Mouse (Mus musculus) hindbrain, embryonic 12.5 days (tissue): Measurements from ENCODE around the gene E130116L18Rik. TPM values are rescaled to one million over a fixed set of nuclear protein-coding genes. Genes with fewer than 3 reads are reported as not detected.
A peak's percentile ranks its signal among the peaks of the same experiment; 100 is the strongest.

Experiments
- ATAC-seq: fragments of 200-750 bp; cut with Nextera tagmentation; 2 replicates; pipeline ENCODE4 v1.8.0; 2017; ENCODE audit warnings: moderate TSS enrichment; ENCODE audit not compliant: low FRiP score
- H3K27ac ChIP-seq: fragments of 300-500 bp; sonication (generic); 2 replicates; pipeline ENCODE4 v1.5.1; 2016; ENCODE audit warnings: mild to moderate bottlenecking
- H3K27me3 ChIP-seq: fragments of 300-500 bp; sonication (generic); 2 replicates; pipeline ENCODE4 v1.6.1; 2016; ENCODE audit warnings: mild to moderate bottlenecking
- H3K36me3 ChIP-seq: fragments of 300-500 bp; sonication (generic); 2 replicates; pipeline ENCODE4 v1.6.1; 2016; ENCODE audit warnings: mild to moderate bottlenecking
- H3K4me1 ChIP-seq: fragments of 300-500 bp; sonication (generic); 2 replicates; pipeline ENCODE4 v1.6.1; 2016
- H3K4me2 ChIP-seq: fragments of 300-500 bp; sonication (generic); replicated peaks from 2 replicates; pipeline ENCODE4 v1.6.1; 2016; ENCODE audit warnings: mild to moderate bottlenecking
- H3K4me3 ChIP-seq: fragments of 300-500 bp; sonication (generic); 2 replicates; pipeline ENCODE4 v1.5.1; 2016; ENCODE audit warnings: mild to moderate bottlenecking
- H3K9ac ChIP-seq: fragments of 300-500 bp; sonication (generic); 2 replicates; pipeline ENCODE4 v1.6.1; 2016; ENCODE audit warnings: mild to moderate bottlenecking, moderate library complexity
- H3K9me3 ChIP-seq: fragments of 300-500 bp; sonication (generic); replicated peaks from 2 replicates; pipeline ENCODE4 v1.6.1; 2016; ENCODE audit warnings: mild to moderate bottlenecking
- WGBS: fragments of 180-500 bp; shearing (Covaris S2); methylation state at CpG from one replicate; pipeline ENCODE4 v1.1.7; 2016; 5-methylcytosine and 5-hydroxymethylcytosine counted together
- polyA plus RNA-seq: library from polyadenylated mRNA; unstranded; fragments of >200 nt; fragmentation: Nextera tagmentation; extraction: Ambion mirVana; gene quantifications from 2 replicates; pipeline ENCODE4 v1.2.1, GENCODE M21; 2016

E130116L18Rik gene
- not detected in 2 replicates for polyA plus RNA-seq

DNA sequence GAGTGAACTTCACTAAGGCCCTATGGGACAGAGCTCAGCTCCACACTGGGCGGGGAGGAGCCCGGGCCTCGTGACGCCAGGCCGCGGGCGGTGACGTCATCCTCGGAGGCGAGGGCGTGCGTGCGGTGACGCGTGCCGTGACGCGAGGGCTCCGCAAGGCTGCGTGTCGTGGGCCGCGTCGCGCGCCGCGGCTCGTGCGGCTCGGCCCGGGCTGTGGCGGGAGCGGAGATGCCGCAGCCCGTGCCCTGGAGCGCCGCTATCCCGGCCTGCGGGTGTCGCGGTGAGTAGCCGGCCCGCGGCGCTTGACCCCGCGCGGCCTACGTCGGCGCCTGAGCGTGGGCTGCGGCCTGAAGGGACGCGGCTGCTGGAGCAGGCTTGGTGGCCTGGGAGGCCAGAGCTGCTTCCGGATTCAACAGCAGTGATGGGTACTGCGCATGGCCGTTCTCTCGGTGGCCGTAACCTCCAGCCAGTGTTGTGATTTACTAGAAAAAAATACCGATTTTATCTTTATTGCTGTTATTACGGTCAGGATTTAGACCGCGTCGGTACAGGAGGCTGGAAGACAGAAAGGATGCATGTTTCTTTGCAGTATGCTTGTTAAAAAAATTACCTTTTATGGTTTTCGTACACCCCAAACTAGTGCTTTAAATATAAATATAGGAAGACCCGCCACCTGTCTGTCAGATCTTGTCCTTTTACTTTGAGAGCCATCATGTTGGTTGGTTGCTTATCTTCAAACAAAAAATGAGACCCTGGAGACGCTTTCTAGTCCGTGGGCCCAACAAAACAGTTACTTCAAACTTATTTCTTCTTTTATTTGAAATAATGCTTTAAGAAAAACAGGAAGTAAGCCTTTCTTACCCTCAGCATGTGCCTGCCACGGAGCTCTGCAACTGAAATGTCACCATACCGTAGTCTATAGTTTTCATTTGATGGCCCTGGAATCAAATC is at the start of gene E130116L18Rik:
Gene E130116L18Rik, minus strand, starts transcription at position 402 of the 951 bp plus-strand sequence.
- peak within 1 kb of the TSS; percentile 85 for H3K27ac ChIP-seq
- 5% methylated on average over 72 of the region's 72 CpGs for WGBS
- no peaks in the 10 kb centered on the region for H3K27me3 ChIP-seq

DNA sequence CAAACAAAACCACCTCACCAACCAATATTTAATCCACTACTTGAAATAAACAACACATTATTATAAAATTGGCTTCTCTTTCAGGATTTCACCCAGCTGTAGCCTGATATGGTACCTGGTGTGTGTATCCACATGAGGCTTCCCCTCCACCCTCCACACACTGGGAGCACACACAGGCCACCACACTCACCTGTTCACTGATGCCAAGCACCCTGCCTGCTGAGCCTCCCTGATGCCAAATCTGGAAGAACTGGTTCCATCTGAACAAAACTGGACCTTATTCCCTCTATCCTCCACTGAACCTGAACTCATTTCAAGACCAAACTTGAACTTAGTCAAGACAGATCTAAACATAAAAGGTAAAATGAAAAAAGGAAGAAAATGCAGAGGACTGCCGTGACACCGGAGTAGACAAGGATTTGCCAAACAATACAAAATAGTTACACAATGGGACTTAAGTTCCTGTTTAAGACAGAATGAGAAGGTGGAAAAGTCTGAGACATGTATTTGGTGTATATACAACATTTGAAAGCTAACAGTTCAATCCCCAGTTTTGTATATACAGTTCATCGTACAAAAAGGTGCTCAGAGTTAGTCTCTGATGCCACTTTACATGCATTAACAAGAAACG is 45.4 kb upstream of the E130116L18Rik start:
- Histone ChIP-seq H3K27ac (no peak overlapping the region), H3K9me3 (no peaks in the 10 kb centered on the region), H3K27me3 (no peaks in the 10 kb centered on the region), H3K4me2 (no peak overlapping the region), H3K36me3 (peaks cover 69% of the 10 kb centered on the region), H3K4me1 (no peaks in the 10 kb centered on the region), H3K4me3 (no peak overlapping the region), H3K9ac (no peak overlapping the region)
- WGBS, result 95% methylated on average over 4 of the region's 4 CpGs
- no peak for ATAC-seq

More for the DNA sequence above, at the start of gene E130116L18Rik:
- Histone ChIP-seq H3K4me2 (peak within 1 kb of the TSS; percentile 58), H3K9me3 (no peaks in the 10 kb centered on the region), H3K36me3 (no peaks in the 10 kb centered on the region), H3K9ac (peak within 1 kb of the TSS; percentile 88), H3K4me3 (peak within 1 kb of the TSS; percentile 80), H3K4me1 (peaks cover 9% of the 10 kb centered on the region)
- peak; percentile 97 for ATAC-seq

DNA sequence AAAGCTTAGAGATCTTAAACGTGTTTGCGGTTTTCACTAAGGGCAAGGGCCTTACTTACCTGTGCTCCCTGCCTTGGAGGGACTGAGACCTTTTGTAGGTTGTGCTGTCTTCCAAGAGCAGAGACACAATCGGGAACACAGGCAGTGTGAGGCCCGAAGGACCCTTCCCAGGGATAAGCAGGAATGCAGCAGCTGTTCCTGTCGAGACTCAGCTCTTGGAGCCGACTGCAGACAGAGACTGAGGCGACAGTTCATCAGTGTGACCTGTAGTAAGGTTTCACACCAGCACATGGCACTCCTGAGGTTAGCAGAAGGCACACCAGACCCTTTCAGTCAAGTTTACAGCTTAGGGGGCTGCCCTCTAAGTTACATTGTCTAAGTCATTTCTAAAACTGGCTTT is 39.3 kb upstream of the E130116L18Rik start:
- Histone ChIP-seq H3K4me1 (no peaks in the 10 kb centered on the region), H3K9me3 (no peaks in the 10 kb centered on the region), H3K36me3 (peaks cover 74% of the 10 kb centered on the region), H3K4me2 (no peak overlapping the region), H3K27me3 (no peaks in the 10 kb centered on the region), H3K9ac (no peak overlapping the region), H3K4me3 (no peak overlapping the region), H3K27ac (no peak overlapping the region)
- ATAC-seq, result no peak
- 85% methylated on average over 7 of the region's 7 CpGs for WGBS

DNA sequence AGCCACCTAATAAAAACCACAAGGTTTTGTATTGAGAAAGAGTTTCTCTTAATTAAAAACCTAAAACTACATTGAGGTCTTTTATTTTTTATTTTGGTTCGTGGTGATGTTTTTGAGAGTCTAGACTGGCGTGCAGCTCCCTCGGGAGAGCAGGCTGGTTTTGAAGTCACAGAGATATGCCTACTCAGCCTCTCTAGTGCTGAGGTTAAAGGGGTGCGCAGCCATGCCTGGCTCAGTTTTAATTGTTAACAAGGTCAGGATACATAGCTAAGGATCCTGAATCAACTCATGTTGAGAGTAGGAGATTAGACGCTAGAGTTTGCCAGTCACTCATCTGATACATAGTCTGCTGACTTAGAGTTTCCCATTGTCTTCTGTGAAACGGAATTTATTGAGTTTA is 38.5 kb upstream of the E130116L18Rik start:
- Histone ChIP-seq H3K9me3 (no peaks in the 10 kb centered on the region), H3K4me1 (no peaks in the 10 kb centered on the region), H3K27me3 (no peaks in the 10 kb centered on the region), H3K27ac (no peak overlapping the region), H3K36me3 (peaks cover 76% of the 10 kb centered on the region), H3K4me3 (no peak overlapping the region), H3K4me2 (no peak overlapping the region), H3K9ac (no peak overlapping the region)
- 88% methylated on average over 6 of the region's 6 CpGs for WGBS
- ATAC-seq, result no peak

DNA sequence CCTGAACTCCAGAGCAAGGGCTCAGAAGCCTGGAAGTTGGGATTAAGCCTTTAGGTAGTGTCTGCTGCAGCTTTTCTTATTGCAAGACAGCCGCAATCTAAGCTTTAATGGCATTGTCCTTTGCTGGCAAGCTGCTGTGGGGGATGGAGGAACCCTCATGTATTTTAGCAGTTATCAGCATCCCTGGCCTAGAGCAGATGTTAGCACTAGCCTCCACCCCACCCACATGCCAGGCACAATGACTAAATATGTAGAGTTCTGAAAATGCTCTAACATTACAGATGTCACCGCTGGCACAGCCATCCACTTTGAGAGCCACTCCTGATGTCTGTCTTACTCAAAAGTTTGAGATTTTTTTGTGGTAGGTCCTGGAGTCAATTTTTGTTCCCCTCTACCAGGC is 33.7 kb upstream of the E130116L18Rik start:
- Histone ChIP-seq H3K36me3 (peaks cover 73% of the 10 kb centered on the region), H3K4me3 (no peak overlapping the region), H3K27ac (no peak overlapping the region), H3K9ac (no peak overlapping the region), H3K9me3 (no peaks in the 10 kb centered on the region), H3K4me2 (no peak overlapping the region), H3K4me1 (no peaks in the 10 kb centered on the region), H3K27me3 (no peaks in the 10 kb centered on the region)
- 94% methylated on average over 2 of the region's 2 CpGs for WGBS
- ATAC-seq, result no peak

DNA sequence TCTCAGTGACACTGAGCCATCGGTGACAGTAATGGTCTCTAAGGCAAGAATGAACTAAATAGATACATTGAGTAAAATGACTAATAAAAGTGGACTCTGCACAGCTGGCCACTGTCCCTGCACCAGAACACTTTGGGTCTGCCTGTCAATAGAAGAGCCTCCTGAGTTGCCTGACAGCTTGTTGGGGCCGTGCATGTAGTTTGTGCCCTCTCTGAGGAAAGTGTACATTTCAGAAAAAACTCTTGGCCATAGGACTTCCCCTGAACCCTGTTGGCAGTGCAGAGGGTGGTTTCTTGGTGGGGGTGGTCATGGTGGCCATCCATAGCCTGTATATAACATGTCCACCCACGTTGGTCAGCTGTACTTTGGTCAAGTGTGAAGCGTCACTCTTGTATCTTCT is 31.5 kb upstream of the E130116L18Rik start:
- Histone ChIP-seq H3K4me2 (no peak overlapping the region), H3K36me3 (peaks cover 85% of the 10 kb centered on the region), H3K27me3 (no peaks in the 10 kb centered on the region), H3K9me3 (no peaks in the 10 kb centered on the region), H3K4me3 (no peak overlapping the region), H3K4me1 (no peaks in the 10 kb centered on the region), H3K27ac (no peak overlapping the region), H3K9ac (no peak overlapping the region)
- 94% methylated on average over 4 of the region's 4 CpGs for WGBS
- ATAC-seq, result no peak

DNA sequence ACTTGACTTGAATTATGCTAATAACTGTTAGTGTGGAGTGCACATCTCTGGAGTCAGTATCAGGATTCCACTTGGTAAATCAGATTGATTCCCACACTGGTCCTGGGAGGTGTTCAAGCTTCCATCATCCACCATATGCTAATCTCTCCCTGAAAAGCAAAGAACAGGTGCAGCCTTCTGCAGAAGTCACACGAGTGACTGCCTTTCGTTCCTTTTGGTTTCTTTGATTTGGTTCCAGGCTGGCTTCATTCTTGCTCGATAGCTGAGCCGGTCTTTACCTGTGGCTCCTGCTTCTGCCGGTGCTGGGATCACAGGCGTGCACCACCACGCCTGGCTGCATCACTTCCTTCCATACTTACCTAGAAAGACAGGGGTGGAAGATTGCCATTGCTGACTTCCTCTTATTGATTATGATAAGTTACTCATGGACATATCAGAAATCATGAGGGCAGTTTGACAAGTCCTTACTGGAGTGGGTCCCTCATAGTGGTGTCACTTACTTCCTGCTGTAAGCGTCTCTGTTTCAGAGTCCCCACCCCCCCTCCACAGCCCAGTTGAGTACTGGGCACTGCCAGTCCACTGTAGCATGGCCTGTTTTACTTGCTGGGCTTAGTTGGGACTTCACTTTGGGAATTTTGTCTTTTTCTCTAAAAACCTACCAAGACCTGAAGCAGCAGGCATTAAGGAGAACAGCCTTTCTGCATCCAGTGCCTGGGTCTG is 30.0 kb upstream of the E130116L18Rik start:
- ATAC-seq, result no peak
- H3K4me3 ChIP-seq, result no peak overlapping the region
- no peaks in the 10 kb centered on the region for H3K9me3 ChIP-seq
- no peak overlapping the region for H3K9ac ChIP-seq
- no peaks in the 10 kb centered on the region for H3K27me3 ChIP-seq
- 95% methylated on average over 8 of the region's 8 CpGs for whole genome bisulfite sequencing
- H3K27ac ChIP-seq, result no peak overlapping the region
- no peak overlapping the region for H3K4me2 ChIP-seq
- no peaks in the 10 kb centered on the region for H3K4me1 ChIP-seq
- H3K36me3 ChIP-seq, result peaks cover 78% of the 10 kb centered on the region

DNA sequence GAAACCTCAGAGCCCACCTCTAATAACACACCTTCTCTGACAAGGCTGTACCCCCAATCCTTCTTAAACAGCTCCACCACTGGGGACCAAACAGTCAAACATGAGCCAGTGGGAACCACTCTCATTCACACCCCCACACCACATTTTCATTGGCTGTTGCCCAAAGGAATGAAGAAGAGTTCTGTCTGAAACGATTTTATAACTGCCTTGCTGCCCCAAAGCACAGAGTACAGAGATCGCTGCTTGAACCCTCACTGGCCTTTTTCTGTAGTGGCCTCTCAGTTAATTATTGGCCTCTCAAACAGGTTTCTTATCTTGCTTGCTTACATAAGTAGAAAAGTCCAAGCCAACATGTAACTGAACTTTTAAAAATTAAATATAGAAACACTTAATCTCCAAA is 29.5 kb upstream of the E130116L18Rik start:
- H3K4me3 ChIP-seq, result no peak overlapping the region
- H3K9ac ChIP-seq, result no peak overlapping the region
- ATAC-seq, result no peak
- no peak overlapping the region for H3K4me2 ChIP-seq
- no peaks in the 10 kb centered on the region for H3K27me3 ChIP-seq
- no peak overlapping the region for H3K27ac ChIP-seq
- H3K9me3 ChIP-seq, result no peaks in the 10 kb centered on the region
- H3K36me3 ChIP-seq, result peaks cover 72% of the 10 kb centered on the region
- 95% methylated on average over 2 of the region's 2 CpGs for WGBS
- H3K4me1 ChIP-seq, result no peaks in the 10 kb centered on the region

DNA sequence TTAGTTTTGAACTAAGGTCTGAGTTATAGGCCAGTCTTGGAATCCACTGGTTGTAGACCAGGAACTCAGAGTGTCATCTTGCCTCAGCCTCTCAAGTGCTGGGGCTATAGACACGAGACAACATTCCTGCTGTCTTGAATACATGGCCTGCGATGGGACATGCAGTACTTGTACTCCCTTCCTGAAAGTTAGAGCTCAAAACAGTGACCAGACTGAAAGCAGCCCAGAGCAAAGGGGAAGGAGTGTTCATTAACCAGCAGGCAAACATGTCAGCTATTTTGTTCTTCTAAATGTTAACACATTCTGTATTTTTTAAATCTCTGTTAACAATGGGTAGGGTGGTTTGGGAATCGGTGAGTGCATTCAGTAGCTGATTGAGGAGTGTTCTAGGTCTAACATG is 24.1 kb upstream of the E130116L18Rik start:
- Histone ChIP-seq H3K36me3 (peaks cover 41% of the 10 kb centered on the region), H3K27ac (no peak overlapping the region), H3K9ac (no peak overlapping the region), H3K27me3 (no peaks in the 10 kb centered on the region), H3K4me3 (no peak overlapping the region), H3K9me3 (no peaks in the 10 kb centered on the region), H3K4me1 (no peaks in the 10 kb centered on the region), H3K4me2 (no peak overlapping the region)
- 89% methylated on average over 3 of the region's 3 CpGs for WGBS
- ATAC-seq, result no peak

DNA sequence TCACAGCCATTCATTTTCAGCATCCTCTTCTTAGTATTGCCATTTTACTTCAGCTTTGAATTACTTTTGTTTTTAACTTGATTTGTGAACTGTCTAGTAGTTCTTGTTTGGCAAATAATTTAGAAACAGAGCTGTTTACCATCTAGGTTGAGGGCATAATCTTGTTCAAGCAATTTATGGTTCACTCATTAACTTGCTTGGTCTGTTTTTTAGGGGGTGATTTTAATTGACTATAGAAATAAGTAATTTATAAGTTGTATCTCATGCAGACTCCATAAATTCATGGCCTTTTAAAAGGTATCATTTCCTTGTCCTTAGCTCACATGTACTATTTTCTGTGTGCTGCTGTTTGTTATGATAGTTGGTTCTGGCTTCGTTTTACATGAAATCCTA is 23.5 kb upstream of the E130116L18Rik start:
- no peaks in the 10 kb centered on the region for H3K27me3 ChIP-seq
- 81% methylated on average over 1 of the region's 1 CpGs for WGBS
- no peak for ATAC-seq
- H3K36me3 ChIP-seq, result peaks cover 35% of the 10 kb centered on the region
- no peak overlapping the region for H3K4me3 ChIP-seq
- no peak overlapping the region for H3K9ac ChIP-seq
- H3K4me2 ChIP-seq, result no peak overlapping the region
- H3K27ac ChIP-seq, result no peak overlapping the region
- H3K4me1 ChIP-seq, result no peaks in the 10 kb centered on the region
- H3K9me3 ChIP-seq, result no peaks in the 10 kb centered on the region

DNA sequence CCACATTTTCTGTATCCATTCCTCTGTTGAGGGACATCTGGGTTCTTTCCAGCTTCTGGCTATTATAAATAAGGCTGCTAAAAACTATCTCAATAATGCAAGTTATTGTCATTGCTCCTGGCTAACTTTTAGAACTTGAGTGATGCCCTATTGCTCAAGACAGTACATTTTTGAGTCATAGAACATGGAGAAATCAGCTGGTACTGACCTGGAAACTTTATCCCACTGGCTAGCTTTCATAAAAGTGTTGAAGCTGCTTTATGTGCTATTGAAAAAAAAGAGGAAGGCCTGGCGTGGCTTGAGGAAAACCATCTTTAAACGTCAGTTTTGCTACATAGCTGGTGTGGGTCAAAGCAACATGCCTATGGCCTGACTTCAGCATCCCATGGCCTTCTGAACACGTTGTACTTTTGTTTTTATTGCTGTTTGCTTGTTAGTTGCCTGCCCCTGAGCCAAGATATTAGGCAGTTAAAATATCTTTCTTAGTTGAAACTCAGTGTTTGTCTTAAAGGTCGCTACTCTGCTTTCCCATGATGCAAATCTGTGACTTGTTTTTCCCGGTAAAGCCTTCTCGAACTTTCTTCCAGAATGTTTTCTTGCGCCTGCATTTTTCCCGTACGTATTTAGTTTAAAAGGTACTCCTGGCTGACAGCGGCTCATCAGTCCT is 23.0 kb upstream of the E130116L18Rik start:
- Histone ChIP-seq H3K4me2 (no peak overlapping the region), H3K4me1 (no peaks in the 10 kb centered on the region), H3K4me3 (no peak overlapping the region), H3K27me3 (no peaks in the 10 kb centered on the region), H3K27ac (no peak overlapping the region), H3K9me3 (no peaks in the 10 kb centered on the region), H3K9ac (no peak overlapping the region), H3K36me3 (peaks cover 30% of the 10 kb centered on the region)
- WGBS, result 90% methylated on average over 10 of the region's 10 CpGs
- no peak for ATAC-seq

DNA sequence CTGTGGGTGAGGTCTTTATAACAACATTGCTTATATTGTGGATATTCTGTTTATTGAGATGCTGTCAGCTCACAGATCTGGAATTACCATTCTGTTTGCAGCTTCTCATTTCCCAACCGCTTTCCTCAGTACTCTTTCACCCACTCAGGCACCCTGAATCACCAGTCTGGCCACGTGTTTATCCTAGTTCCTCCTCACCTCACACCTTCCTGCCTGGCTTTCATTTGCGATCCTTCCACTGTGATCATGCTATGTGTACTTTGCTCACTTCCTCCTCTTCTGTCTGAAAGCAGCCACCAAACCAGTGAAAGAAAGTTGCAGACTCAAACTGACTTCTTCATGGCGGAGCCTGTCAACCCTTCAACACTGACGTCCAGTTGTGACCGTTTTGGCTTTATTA is 20.1 kb upstream of the E130116L18Rik start:
- H3K4me1 ChIP-seq, result no peaks in the 10 kb centered on the region
- no peaks in the 10 kb centered on the region for H3K27me3 ChIP-seq
- no peak overlapping the region for H3K4me2 ChIP-seq
- no peak for ATAC-seq
- no peak overlapping the region for H3K9ac ChIP-seq
- no peak overlapping the region for H3K27ac ChIP-seq
- peaks cover 14% of the 10 kb centered on the region; the same call in 1 of the 2 replicates for H3K36me3 ChIP-seq
- no peaks in the 10 kb centered on the region for H3K9me3 ChIP-seq
- 90% methylated on average over 6 of the region's 6 CpGs for WGBS
- no peak overlapping the region for H3K4me3 ChIP-seq
